19 mouse cellular contexts compared by ENCODE assay signal in the genomic region with DNA sequence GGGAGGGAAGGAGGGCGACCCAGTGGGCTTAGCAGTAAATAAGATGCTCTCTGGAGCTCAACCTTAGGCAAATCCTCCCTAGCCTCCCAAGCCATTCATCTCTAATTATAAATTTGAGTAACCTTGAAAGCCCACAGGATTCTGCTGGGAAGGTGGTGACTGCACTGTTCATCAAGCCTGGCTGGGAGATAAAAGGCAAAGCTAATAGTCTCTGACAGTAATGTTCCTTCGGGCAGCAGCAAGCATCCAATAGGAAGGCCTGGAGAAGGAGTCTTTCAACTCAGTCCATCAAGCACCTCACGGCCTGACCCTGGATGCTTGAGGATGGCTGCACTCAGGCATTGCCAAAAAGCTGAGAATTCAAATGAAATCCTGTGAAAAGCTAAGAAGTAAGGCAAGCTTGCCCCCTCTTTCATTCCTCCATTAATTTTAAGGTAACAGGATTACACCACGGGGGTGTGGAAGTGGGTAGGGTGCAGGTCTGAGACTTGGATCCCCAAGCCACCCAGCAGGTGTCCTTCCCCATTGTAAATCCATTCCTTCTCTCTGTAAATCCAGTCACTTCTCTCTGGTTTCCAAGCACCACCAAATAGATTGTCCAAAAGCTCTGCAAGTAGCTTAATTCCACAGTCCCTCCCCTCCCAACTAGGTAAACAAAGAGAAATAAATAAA. TPM values are rescaled to one million over a fixed set of nuclear protein-coding genes. Genes with fewer than 3 reads are reported as not detected.
DNase-seq lines count a peak whose midpoint lies in the region; ATAC-seq lines count a peak whose summit lies in the region.
"Had no signal": no experiment of that assay in that cellular context is flagged by ENCODE, and none has a peak within 500 bp of the region (broad histone marks: within the 10 kb centered on the region; RNA-seq: fewer than 3 reads in every experiment).

No protein-coding gene starts in this region.

- H3K4me1 ChIP-seq in kidney, embryonic 15.5 days: peaks cover 7% of the 10 kb centered on the region; the same call in 1 of the 2 replicates
- peaks cover 10% of the 10 kb centered on the region for H3K4me1 ChIP-seq in embryonic facial prominence, embryonic 10.5 days
- H3K4me1 ChIP-seq in midbrain, embryonic 11.5 days (ENCODE audit: control insufficient read depth, insufficient read depth, low read length): peaks cover 10% of the 10 kb centered on the region
- no peaks in the 10 kb centered on the region for H3K4me1 ChIP-seq in neural tube, embryonic 14.5 days (ENCODE audit: control insufficient read depth, insufficient read depth, low read length)
- H3K4me1 ChIP-seq: heart, embryonic 15.5 days; limb, embryonic 15.5 days had no signal

- H3K27ac ChIP-seq in kidney, embryonic 15.5 days: no peak overlapping the region
- H3K27ac ChIP-seq in embryonic facial prominence, embryonic 10.5 days (replicated peaks): no peak overlapping the region
- peak overlapping the region; percentile 40 for H3K27ac ChIP-seq in midbrain, embryonic 11.5 days (ENCODE audit: low read depth, low read length)
- H3K27ac ChIP-seq in neural tube, embryonic 14.5 days (ENCODE audit: low read depth, low read length): no peak overlapping the region
- H3K27ac ChIP-seq: heart, embryonic 15.5 days; limb, embryonic 15.5 days had no signal

- no peaks in the 10 kb centered on the region for H3K36me3 ChIP-seq in kidney, embryonic 15.5 days
- H3K36me3 ChIP-seq in embryonic facial prominence, embryonic 10.5 days (replicated peaks): no peaks in the 10 kb centered on the region
- no peaks in the 10 kb centered on the region for H3K36me3 ChIP-seq in midbrain, embryonic 11.5 days (ENCODE audit: control insufficient read depth, insufficient read depth, low read length)
- H3K36me3 ChIP-seq in neural tube, embryonic 14.5 days (ENCODE audit: control insufficient read depth, insufficient read depth, low read length): no peaks in the 10 kb centered on the region
- H3K36me3 ChIP-seq: heart, embryonic 15.5 days; limb, embryonic 15.5 days had no signal

- DNase-seq in kidney, postnatal 10 days: no peak
- peak; percentile 41 for DNase-seq in embryonic facial prominence, embryonic 10.5 days (ENCODE audit: low spot score)
- DNase-seq in midbrain, embryonic 11.5 days (ENCODE audit: low spot score, missing footprints): peak; percentile 92
- no peak for DNase-seq in gastrocnemius, adult 18-20 months (ENCODE audit: low spot score)
- DNase-seq in left cerebral cortex, postnatal 10 days (ENCODE audit: extremely low spot score in 1 of 2, low spot score in 2 of 2): no peak
- DNase-seq: adrenal gland, postnatal 10 days; cerebellum, adult 8-10 months; kidney, adult 8-10 months; layer of hippocampus, adult 9-11 months; liver, postnatal 0 days; lung, postnatal 4 days; right cerebral cortex, postnatal 4 days; thymus, adult 18-20 months had no signal

- no peaks in the 10 kb centered on the region for H3K27me3 ChIP-seq in kidney, embryonic 15.5 days
- no peaks in the 10 kb centered on the region for H3K27me3 ChIP-seq in embryonic facial prominence, embryonic 10.5 days (replicated peaks; ENCODE audit: low read depth, poor library complexity, severe bottlenecking)
- H3K27me3 ChIP-seq in midbrain, embryonic 11.5 days (ENCODE audit: control insufficient read depth, insufficient read depth, low read length): no peaks in the 10 kb centered on the region
- no peaks in the 10 kb centered on the region for H3K27me3 ChIP-seq in neural tube, embryonic 14.5 days (ENCODE audit: control insufficient read depth, insufficient read depth, low read length)
- H3K27me3 ChIP-seq: heart, embryonic 15.5 days; limb, embryonic 15.5 days had no signal

- H3K4me3 ChIP-seq in kidney, embryonic 15.5 days (replicated peaks): no peak overlapping the region
- H3K4me3 ChIP-seq in embryonic facial prominence, embryonic 10.5 days: no peak overlapping the region
- no peak overlapping the region for H3K4me3 ChIP-seq in midbrain, embryonic 11.5 days (ENCODE audit: low read depth, low read length)
- H3K4me3 ChIP-seq in neural tube, embryonic 14.5 days (ENCODE audit: low read depth, low read length): no peak overlapping the region
- H3K4me3 ChIP-seq: heart, embryonic 15.5 days; limb, embryonic 15.5 days had no signal

- peak; percentile 82 for ATAC-seq in kidney, embryonic 15.5 days (replicated peaks; ENCODE audit: low FRiP score)
- peak; percentile 86 for ATAC-seq in midbrain, embryonic 11.5 days (ENCODE audit: low FRiP score)
- peak; percentile 78 for ATAC-seq in neural tube, embryonic 14.5 days (ENCODE audit: low read depth)
- no peak for ATAC-seq in monocyte, adult 5-6 weeks (replicated peaks; ENCODE audit: insufficient number of reproducible peaks, low FRiP score, low TSS enrichment, poor library complexity, severe bottlenecking)
- ATAC-seq: liver, postnatal 0 days had no signal

- H3K4me2 ChIP-seq in kidney, embryonic 15.5 days: no peak overlapping the region
- H3K4me2 ChIP-seq in midbrain, embryonic 11.5 days: no peak overlapping the region
- H3K4me2 ChIP-seq in neural tube, embryonic 14.5 days (ENCODE audit: low read depth, low read length): no peak overlapping the region
- H3K4me2 ChIP-seq: heart, embryonic 15.5 days; limb, embryonic 15.5 days had no signal

- 36% methylated on average over 4 of the region's 4 CpGs for WGBS in kidney, embryonic 15.5 days
- 31% methylated on average over 4 of the region's 4 CpGs for WGBS in embryonic facial prominence, embryonic 10.5 days
- 13% methylated on average over 4 of the region's 4 CpGs for WGBS in midbrain, embryonic 11.5 days
- 41% methylated on average over 4 of the region's 4 CpGs for WGBS in neural tube, embryonic 14.5 days

- H3K9me3 ChIP-seq in kidney, embryonic 15.5 days (replicated peaks): no peaks in the 10 kb centered on the region
- no peaks in the 10 kb centered on the region for H3K9me3 ChIP-seq in embryonic facial prominence, embryonic 10.5 days
- H3K9me3 ChIP-seq in midbrain, embryonic 11.5 days (ENCODE audit: control insufficient read depth, low read length): no peaks in the 10 kb centered on the region
- H3K9me3 ChIP-seq in neural tube, embryonic 14.5 days (ENCODE audit: control insufficient read depth, low read length): no peaks in the 10 kb centered on the region
- H3K9me3 ChIP-seq: heart, embryonic 15.5 days; limb, embryonic 15.5 days had no signal

- intact Hi-C loops in left cerebral cortex, postnatal 10 days (cut with DNase I): no loop called here

- H3K9ac ChIP-seq in kidney, embryonic 15.5 days: no peak overlapping the region
- no peak overlapping the region for H3K9ac ChIP-seq in midbrain, embryonic 11.5 days (ENCODE audit: low read length)
- H3K9ac ChIP-seq in neural tube, embryonic 14.5 days (replicated peaks; ENCODE audit: low read depth, low read length): no peak overlapping the region
- H3K9ac ChIP-seq: heart, embryonic 15.5 days; limb, embryonic 15.5 days; liver, postnatal 0 days had no signal

RNA-seq across cellular contexts. Expression of gene Plch1, which starts 20.1 kb away (rescaled TPM):
- 10.3 and 11.3 TPM in 2 replicates for polyA plus RNA-seq in kidney, embryonic 15.5 days (2015; fragmentation: Nextera tagmentation; extraction: Ambion mirVana)
- 10.5 and 19.0 TPM in 2 replicates for polyA plus RNA-seq in embryonic facial prominence, embryonic 10.5 days (2016; fragmentation: Nextera tagmentation; extraction: Ambion mirVana)
- polyA plus RNA-seq in midbrain, embryonic 11.5 days (2014; fragmentation: Nextera tagmentation; extraction: Ambion mirVana): 38.7 and 43.6 TPM in 2 replicates
- polyA plus RNA-seq in neural tube, embryonic 14.5 days (2014; fragmentation: Nextera tagmentation; extraction: Ambion mirVana): 13.4 and 14.3 TPM in 2 replicates
- total RNA-seq in gastrocnemius, adult 18-20 months (2021): not detected
- total RNA-seq in monocyte, adult 5-6 weeks (2017): 0.10 TPM in 1 of 3 replicates, not detected in the others
- 1 to 10 TPM; 9.0 to 9.1 TPM for total RNA-seq in left cerebral cortex, postnatal 10 days (2021)
- polyA plus RNA-seq: C2C12 had no signal

RNA-seq across cellular contexts. Expression of gene E130311K13Rik, which starts 50.1 kb away (rescaled TPM):
- polyA plus RNA-seq in kidney, embryonic 15.5 days (2015; fragmentation: Nextera tagmentation; extraction: Ambion mirVana): 5.7 and 6.8 TPM in 2 replicates
- 2.0 and 2.9 TPM in 2 replicates for polyA plus RNA-seq in embryonic facial prominence, embryonic 10.5 days (2016; fragmentation: Nextera tagmentation; extraction: Ambion mirVana)
- polyA plus RNA-seq in midbrain, embryonic 11.5 days (2014; fragmentation: Nextera tagmentation; extraction: Ambion mirVana): 2.3 and 3.4 TPM in 2 replicates
- 6.4 and 8.2 TPM in 2 replicates for polyA plus RNA-seq in neural tube, embryonic 14.5 days (2014; fragmentation: Nextera tagmentation; extraction: Ambion mirVana)
- 1 to 10 TPM; 6.6 to 7.1 TPM for total RNA-seq in gastrocnemius, adult 18-20 months (2021)
- 5.9 to 8.2 TPM (median 7.9 TPM) in 3 replicates for total RNA-seq in monocyte, adult 5-6 weeks (2017)
- total RNA-seq in left cerebral cortex, postnatal 10 days (2021): 10 to 100 TPM; 13.1 to 14.2 TPM

Comparison
In these comparisons a context has a peak if more than half of its experiments do, and no peak if none do; other contexts are left out.
1. DNase-seq: peak in embryonic facial prominence, embryonic 10.5 days (single experiment) and midbrain, embryonic 11.5 days (single experiment); none in kidney, postnatal 10 days (single experiment), gastrocnemius, adult 18-20 months (single experiment) and left cerebral cortex, postnatal 10 days (0 of 2).